Comparison of ENCODE assay signal across 9 mouse cellular contexts in genomic region chr4:139352832-139353231, GRCm38 (mm10). TPM values are rescaled to one million over a fixed set of nuclear protein-coding genes. Genes with fewer than 3 reads are reported as not detected.
DNase-seq lines count a peak whose midpoint lies in the region; ATAC-seq and TF ChIP-seq lines count a peak whose summit lies in the region.
"Had no signal": no experiment of that assay in that cellular context is flagged by ENCODE, and none has a peak within 500 bp of the region (broad histone marks: within the 10 kb centered on the region; RNA-seq: fewer than 3 reads in every experiment).

No protein-coding gene starts in this region.

- intact Hi-C loops in heart, postnatal 14 days (cut with DNase I) = loop anchor here (2.0 kb wide), 1 partner anchor 28 kb away; no protein-coding TSS in a partner anchor

- H3K9me3 ChIP-seq in heart, embryonic 10.5 days = no peaks in the 10 kb centered on the region
- no peaks in the 10 kb centered on the region for H3K9me3 ChIP-seq in E14TG2a.4 (ENCODE audit: low read length)
- no peaks in the 10 kb centered on the region for H3K9me3 ChIP-seq in forebrain, embryonic 15.5 days

- peak overlapping the region; percentile 82 for H3K4me2 ChIP-seq in forebrain, embryonic 15.5 days (replicated peaks)

- peak overlapping the region; percentile 97 for H3K9ac ChIP-seq in forebrain, embryonic 15.5 days (replicated peaks)

- TF ChIP-seq CTCF in E14TG2a.4 (conservative IDR thresholded peaks at IDR 0.05; ENCODE audit: low read length) = no peak

- peaks cover 21% of the 10 kb centered on the region for H3K4me1 ChIP-seq in heart, embryonic 10.5 days
- H3K4me1 ChIP-seq in E14TG2a.4 (replicated peaks; ENCODE audit: low read depth, low read length) = peaks cover 65% of the 10 kb centered on the region
- H3K4me1 ChIP-seq in forebrain, embryonic 15.5 days = peaks cover 19% of the 10 kb centered on the region

- H3K27me3 ChIP-seq in heart, embryonic 10.5 days (ENCODE audit: insufficient read depth, poor library complexity, severe bottlenecking) = no peaks in the 10 kb centered on the region
- H3K27me3 ChIP-seq in E14TG2a.4 (ENCODE audit: insufficient read depth, low read length) = no peaks in the 10 kb centered on the region
- no peaks in the 10 kb centered on the region for H3K27me3 ChIP-seq in forebrain, embryonic 15.5 days

- peak overlapping the region; percentile 85 for H3K4me3 ChIP-seq in heart, embryonic 10.5 days
- H3K4me3 ChIP-seq in E14TG2a.4 (replicated peaks; ENCODE audit: low read length) (peak overlapping the region; percentile 94), macrophage (ENCODE audit: inconsistent target) (peak overlapping the region; percentile 96)
- H3K4me3 ChIP-seq in forebrain, embryonic 15.5 days = peak overlapping the region; percentile 85

- no peak for DNase-seq in heart, embryonic 10.5 days (ENCODE audit: low spot score)
- no peak for DNase-seq in heart, postnatal 14 days
- no peak for DNase-seq in ovary, postnatal 36 days (ENCODE audit: low spot score)
- DNase-seq in urinary bladder, postnatal 10 days (ENCODE audit: low spot score) = no peak
- DNase-seq in spleen, adult 18-20 months = no peak

- H3K36me3 ChIP-seq in heart, embryonic 10.5 days = peaks cover 63% of the 10 kb centered on the region
- H3K36me3 ChIP-seq in E14TG2a.4 (ENCODE audit: insufficient read depth, low read length) (peaks cover 74% of the 10 kb centered on the region), macrophage (ENCODE audit: inconsistent target) (peaks cover 27% of the 10 kb centered on the region)
- peaks cover 45% of the 10 kb centered on the region for H3K36me3 ChIP-seq in forebrain, embryonic 15.5 days

- H3K27ac ChIP-seq in heart, embryonic 10.5 days = peak overlapping the region; percentile 100
- H3K27ac ChIP-seq in forebrain, embryonic 15.5 days (replicated peaks) = peak overlapping the region; percentile 98
- peak overlapping the region; percentile 85 for H3K27ac ChIP-seq in macrophage

- WGBS in heart, embryonic 10.5 days = 0% methylated on average over 7 of the region's 7 CpGs
- 2% methylated on average over 7 of the region's 7 CpGs for WGBS in forebrain, embryonic 15.5 days
- 0% methylated on average over 7 of the region's 7 CpGs for WGBS in macrophage (ENCODE audit: missing documents)

- ATAC-seq in forebrain, embryonic 15.5 days (replicated peaks) = no peak; the same call in 1 of the 2 replicates

- peaks cover 42% of the 10 kb centered on the region for H3K79me2 ChIP-seq in macrophage (ENCODE audit: inconsistent target)

RNA-seq across cellular contexts. Expression of gene Ubr4, which starts 0.4 kb away (rescaled TPM):
- 61.1 and 75.4 TPM in 2 replicates for polyA plus RNA-seq in heart, embryonic 10.5 days (2016; fragmentation: Nextera tagmentation; extraction: Ambion mirVana)
- 100 to 1,000 TPM; 109 to 115 TPM for total RNA-seq in heart, postnatal 14 days (2021)
- 79.5 and 85.6 TPM in 2 replicates for polyA plus RNA-seq in forebrain, embryonic 15.5 days (2015; fragmentation: Nextera tagmentation; extraction: Ambion mirVana)
- total RNA-seq in macrophage (2018; cell fraction: chromatin; rRNA removed) = 1,000 to 10,000 TPM in 1 of 26 experiments, 100 to 1,000 TPM in 25; 321 to 1,248 (median 606) TPM
- 100 to 1,000 TPM; 105 to 262 (median 140) TPM for total RNA-seq in macrophage (2018; cell fraction: cytosol; rRNA removed)
- total RNA-seq in macrophage (2018; cell fraction: nucleus; rRNA removed) = 100 to 1,000 TPM; 171 to 726 (median 319) TPM
- polyA plus RNA-seq in macrophage (2018) = 106 to 123 TPM (median 108 TPM) in 3 replicates

RNA-seq across cellular contexts. Expression of gene Emc1, which starts 0.4 kb away (rescaled TPM):
- 37.9 and 56.6 TPM in 2 replicates for polyA plus RNA-seq in heart, embryonic 10.5 days (2016; fragmentation: Nextera tagmentation; extraction: Ambion mirVana)
- total RNA-seq in heart, postnatal 14 days (2021) = 10 to 100 TPM; 43.0 to 54.6 TPM
- 37.9 and 38.8 TPM in 2 replicates for polyA plus RNA-seq in forebrain, embryonic 15.5 days (2015; fragmentation: Nextera tagmentation; extraction: Ambion mirVana)
- 100 to 1,000 TPM in 1 of 26 experiments, 10 to 100 TPM in 25; 22.9 to 102 (median 56.0) TPM for total RNA-seq in macrophage (2018; cell fraction: chromatin; rRNA removed)
- total RNA-seq in macrophage (2018; cell fraction: cytosol; rRNA removed) = 10 to 100 TPM; 29.5 to 65.8 (median 44.7) TPM
- 100 to 1,000 TPM in 8 of 26 experiments, 10 to 100 TPM in 18; 46.7 to 154 (median 90.0) TPM for total RNA-seq in macrophage (2018; cell fraction: nucleus; rRNA removed)
- polyA plus RNA-seq in macrophage (2018) = 15.7 to 25.8 TPM (median 19.1 TPM) in 3 replicates

RNA-seq across cellular contexts. Expression of gene Mrto4, which starts 0.5 kb away (rescaled TPM):
- polyA plus RNA-seq in heart, embryonic 10.5 days (2016; fragmentation: Nextera tagmentation; extraction: Ambion mirVana) = 115 and 161 TPM in 2 replicates
- total RNA-seq in heart, postnatal 14 days (2021) = 10 to 100 TPM; 27.1 to 34.7 TPM
- 109 and 115 TPM in 2 replicates for polyA plus RNA-seq in forebrain, embryonic 15.5 days (2015; fragmentation: Nextera tagmentation; extraction: Ambion mirVana)
- 10 to 100 TPM; 13.5 to 41.1 (median 27.0) TPM for total RNA-seq in macrophage (2018; cell fraction: chromatin; rRNA removed)
- total RNA-seq in macrophage (2018; cell fraction: cytosol; rRNA removed) = 10 to 100 TPM; 17.3 to 28.5 (median 24.7) TPM
- total RNA-seq in macrophage (2018; cell fraction: nucleus; rRNA removed) = 10 to 100 TPM; 12.1 to 51.7 (median 21.6) TPM
- polyA plus RNA-seq in macrophage (2018) = 20.9 to 65.1 TPM (median 23.6 TPM) in 3 replicates

RNA-seq across cellular contexts. Expression of gene Akr7a5, which starts 42.3 kb away (rescaled TPM):
- polyA plus RNA-seq in heart, embryonic 10.5 days (2016; fragmentation: Nextera tagmentation; extraction: Ambion mirVana) = 60.1 and 72.5 TPM in 2 replicates
- total RNA-seq in heart, postnatal 14 days (2021) = 10 to 100 TPM; 35.6 to 39.4 TPM
- polyA plus RNA-seq in forebrain, embryonic 15.5 days (2015; fragmentation: Nextera tagmentation; extraction: Ambion mirVana) = 57.3 and 60.2 TPM in 2 replicates
- 10 to 100 TPM in 3 of 26 experiments, 1 to 10 TPM in 14, under 1 TPM in 3, not detected in 6; 0.66 to 13.8 (median 4.1) TPM for total RNA-seq in macrophage (2018; cell fraction: chromatin; rRNA removed)
- total RNA-seq in macrophage (2018; cell fraction: cytosol; rRNA removed) = 10 to 100 TPM in 24 of 26 experiments, 1 to 10 TPM in 2; 9.5 to 28.9 (median 16.6) TPM
- 10 to 100 TPM in 3 of 26 experiments, 1 to 10 TPM in 23; 1.8 to 13.8 (median 3.8) TPM for total RNA-seq in macrophage (2018; cell fraction: nucleus; rRNA removed)
- 17.1 to 29.2 TPM (median 20.7 TPM) in 3 replicates for polyA plus RNA-seq in macrophage (2018)

RNA-seq across cellular contexts. Expression of gene Pqlc2, which starts 42.3 kb away (rescaled TPM):
- 12.7 and 13.9 TPM in 2 replicates for polyA plus RNA-seq in heart, embryonic 10.5 days (2016; fragmentation: Nextera tagmentation; extraction: Ambion mirVana)
- total RNA-seq in heart, postnatal 14 days (2021) = 1 to 10 TPM; 7.1 to 8.4 TPM
- polyA plus RNA-seq in forebrain, embryonic 15.5 days (2015; fragmentation: Nextera tagmentation; extraction: Ambion mirVana) = 10.5 and 10.6 TPM in 2 replicates
- 10 to 100 TPM; 10.3 to 95.5 (median 30.2) TPM for total RNA-seq in macrophage (2018; cell fraction: chromatin; rRNA removed)
- total RNA-seq in macrophage (2018; cell fraction: cytosol; rRNA removed) = 10 to 100 TPM; 25.2 to 67.1 (median 48.6) TPM
- total RNA-seq in macrophage (2018; cell fraction: nucleus; rRNA removed) = 100 to 1,000 TPM in 1 of 26 experiments, 10 to 100 TPM in 25; 12.0 to 109 (median 50.4) TPM
- 45.9 to 58.5 TPM (median 53.8 TPM) in 3 replicates for polyA plus RNA-seq in macrophage (2018)
- total RNA-seq: hematopoietic stem cell, adult 5-6 weeks had no signal
